Mouse (Mus musculus) Patski (cell line): ENCODE measurements around the gene Pdzk1ip1. TPM values are rescaled to one million over a fixed set of nuclear protein-coding genes. Genes with fewer than 3 reads are reported as not detected.

Source experiments
- ATAC-seq: fragments of 100-300 bp; one replicate; pipeline ENCODE4 v1.8.0; 2021
- CTCF ChIA-PET: fragments of 350-600 bp; sonication (Branson Sonifier 250); formaldehyde crosslinking; loops from one replicate; lab custom pipeline; 2022; ENCODE audit warnings: inconsistent platforms; lab: Charles Lee
- POLR2A ChIA-PET: fragments of 350-600 bp; sonication (Branson Sonifier 250); formaldehyde crosslinking; loops from one replicate; lab custom pipeline; 2022; ENCODE audit warnings: antibody characterized with exemption, inconsistent platforms; lab: Charles Lee
- DNase-seq: peaks from one replicate; pipeline ENCODE4 v3.0.0-alpha.2; 2011; ENCODE audit warnings: low read depth, low spot score
- H3K27me3 ChIP-seq: fragments of 371-371 bp; one replicate; pipeline ENCODE4 v1.5.1; 2021
- CTCF ChIP-seq: fragments of 100-300 bp; IDR thresholded peaks from one replicate; pipeline ENCODE4 v1.5.1; 2021
- in situ Hi-C: fragments of 300-500 bp; cut with MboI; formaldehyde crosslinking; loops from 3 replicates; pipeline ENCODE4 v1.11.1; 2018; ENCODE audit warnings: low pct_unique_long_range_greater_than_20kb, mixed read lengths
- polyA plus RNA-seq: library from polyadenylated mRNA; unstranded; gene quantifications from one replicate; pipeline ENCODE4 v1.2.3, GENCODE M21; 2021

The Pdzk1ip1 gene
- polyA plus RNA-seq, result 142 TPM

GRCm38 (mm10) chr4:115088611-115089338 is at the start of gene Pdzk1ip1:
TSS of gene Pdzk1ip1 (plus strand) at chr4:115088708.
- POLR2A ChIA-PET, result interaction anchor here (0.6 kb wide), 1 partner anchor 571 kb away, joined by 4 read pairs; no protein-coding TSS in a partner anchor
- in situ Hi-C loops, result no loop called here
- peak; percentile 91 for ATAC-seq
- TF ChIP-seq CTCF, result no peak
- CTCF ChIA-PET, result interaction anchor here (1.5 to 1.6 kb wide), 3 partner anchors 8 to 53 kb away, joined by 3 to 5 read pairs (median 4); no protein-coding TSS in a partner anchor
- H3K27me3 ChIP-seq, result no peaks in the 10 kb centered on the region
- peak; percentile 71 for DNase-seq

GRCm38 (mm10) chr4:115045621-115046020 is 42.9 kb upstream of the Pdzk1ip1 start:
- TF ChIP-seq CTCF, result no peak
- in situ Hi-C loops, result loop anchor here (5.0 kb wide), 1 partner anchor 47 kb away; no protein-coding TSS in a partner anchor
- DNase-seq (no peak), ATAC-seq (no peak)
- ChIA-PET CTCF (interaction anchor here (6.9 kb wide), 1 partner anchor 38 kb away, joined by 45 read pairs; no protein-coding TSS in a partner anchor), POLR2A (no interaction called here)
- H3K27me3 ChIP-seq, result no peaks in the 10 kb centered on the region

- ChIA-PET POLR2A (interaction anchor here (0.6 to 0.8 kb wide), 2 partner anchors 39 to 50 kb away, joined by 3 to 4 read pairs; no protein-coding TSS in a partner anchor), CTCF (interaction anchor here (0.8 to 6.9 kb wide), 7 partner anchors 9 to 53 kb away, joined by 3 to 45 read pairs (median 4); no protein-coding TSS in a partner anchor)
- no peaks in the 10 kb centered on the region for H3K27me3 ChIP-seq
- no peak for ATAC-seq
- TF ChIP-seq CTCF, result peak; percentile 77
- in situ Hi-C loops, result loop anchor here (5.0 kb wide), 1 partner anchor 45 kb away; no protein-coding TSS in a partner anchor
- DNase-seq, result no peak
Observed at GRCm38 (mm10) chr4:115047750-115048149, 40.8 kb upstream of the Pdzk1ip1 start.

GRCm38 (mm10) chr4:115048190-115048589 is 40.3 kb upstream of the Pdzk1ip1 start:
- POLR2A ChIA-PET, result interaction anchor here (0.6 kb wide), 1 partner anchor 50 kb away, joined by 3 read pairs; no protein-coding TSS in a partner anchor
- no peak for TF ChIP-seq CTCF
- ATAC-seq (no peak), DNase-seq (no peak)
- H3K27me3 ChIP-seq, result no peaks in the 10 kb centered on the region
- CTCF ChIA-PET, result interaction anchor here (0.8 to 6.9 kb wide), 7 partner anchors 10 to 52 kb away, joined by 3 to 45 read pairs (median 4); no protein-coding TSS in a partner anchor
- in situ Hi-C loops, result loop anchor here (5.0 kb wide), 1 partner anchor 44 kb away; no protein-coding TSS in a partner anchor

DNA sequence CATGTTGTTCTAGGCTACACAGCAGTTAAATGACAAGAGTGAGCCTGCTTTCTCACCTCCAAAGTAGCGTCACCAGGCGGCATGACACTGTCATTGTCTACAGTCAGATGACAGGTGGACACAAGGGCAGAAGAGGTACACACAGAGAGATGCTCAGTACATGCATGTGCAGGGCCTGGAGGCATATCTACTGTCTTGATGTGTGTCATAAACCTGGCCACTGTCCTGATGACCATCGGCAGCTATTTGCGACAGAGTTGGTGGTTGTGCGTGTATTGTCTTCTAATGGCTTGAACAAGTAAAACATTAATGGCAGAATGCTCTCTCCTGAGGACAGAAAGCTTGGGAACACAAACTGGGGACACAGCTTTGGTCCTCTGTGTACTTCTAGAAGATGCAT is 37.3 kb upstream of the Pdzk1ip1 start:
- in situ Hi-C loops, result no loop called here
- ATAC-seq (no peak), DNase-seq (no peak)
- POLR2A ChIA-PET, result no interaction called here
- CTCF ChIA-PET, result interaction anchor here (1.6 kb wide), 1 partner anchor 13 kb away, joined by 7 read pairs; no protein-coding TSS in a partner anchor
- H3K27me3 ChIP-seq, result no peaks in the 10 kb centered on the region
- TF ChIP-seq CTCF, result no peak

GRCm38 (mm10) chr4:115052343-115053005 is 36.0 kb upstream of the Pdzk1ip1 start:
- CTCF ChIA-PET, result interaction anchor here (1.6 to 3.3 kb wide), 2 partner anchors 14 to 33 kb away, joined by 7 to 9 read pairs; no protein-coding TSS in a partner anchor
- POLR2A ChIA-PET, result interaction anchor here (0.7 kb wide), 1 partner anchor 9 kb away, joined by 5 read pairs; no protein-coding TSS in a partner anchor
- in situ Hi-C loops, result no loop called here
- H3K27me3 ChIP-seq, result no peaks in the 10 kb centered on the region
- DNase-seq (no peak), ATAC-seq (no peak)
- TF ChIP-seq CTCF, result no peak

- POLR2A ChIA-PET, result no interaction called here
- TF ChIP-seq CTCF, result no peak
- H3K27me3 ChIP-seq, result no peaks in the 10 kb centered on the region
- DNase-seq, result no peak
- CTCF ChIA-PET, result interaction anchor here (1.6 to 3.3 kb wide), 3 partner anchors 17 to 41 kb away, joined by 3 to 9 read pairs (median 7); no protein-coding TSS in a partner anchor
- in situ Hi-C loops, result no loop called here
- ATAC-seq, result no peak
Observed at GRCm38 (mm10) chr4:115055044-115055443, 33.5 kb upstream of the Pdzk1ip1 start.

DNA sequence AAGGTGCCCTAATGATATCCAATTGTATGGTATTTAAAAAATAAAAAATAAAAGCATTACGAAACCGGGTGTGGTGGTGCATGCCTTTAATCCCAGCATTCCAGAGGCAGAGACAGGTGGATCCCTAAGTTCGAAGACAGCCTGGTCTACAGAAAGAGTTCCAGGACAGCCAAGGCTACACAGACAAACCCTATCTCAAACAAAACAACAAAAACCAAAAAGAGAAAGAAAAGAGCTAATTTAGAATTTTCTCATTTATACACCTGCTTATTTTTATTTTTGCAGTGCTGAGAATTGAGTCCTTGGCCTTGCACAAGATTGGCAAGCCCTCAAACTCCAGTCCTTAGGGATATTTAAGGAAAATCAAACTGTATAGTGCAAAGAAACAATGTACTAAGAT is 32.8 kb upstream of the Pdzk1ip1 start:
- no peaks in the 10 kb centered on the region for H3K27me3 ChIP-seq
- ATAC-seq, result no peak
- POLR2A ChIA-PET, result no interaction called here
- no peak for DNase-seq
- CTCF ChIA-PET, result no interaction called here
- in situ Hi-C loops, result no loop called here
- no peak for TF ChIP-seq CTCF

- in situ Hi-C loops, result no loop called here
- TF ChIP-seq CTCF, result no peak
- POLR2A ChIA-PET, result no interaction called here
- no peak for ATAC-seq
- DNase-seq, result no peak
- no peaks in the 10 kb centered on the region for H3K27me3 ChIP-seq
- CTCF ChIA-PET, result no interaction called here
Observed at GRCm38 (mm10) chr4:115056371-115056920, 32.1 kb upstream of the Pdzk1ip1 start, which contains the start of gene Tal1. TSS of gene Tal1 (plus strand) at chr4:115056426.
